In genomic region chr1:134790716-134791439, GRCm38 (mm10) we compare ENCODE assay signal across 19 mouse cellular contexts.
DNase-seq lines count a peak whose midpoint lies in the region; ATAC-seq and TF ChIP-seq lines count a peak whose summit lies in the region.
"Had no signal": no experiment of that assay in that cellular context is flagged by ENCODE, and none has a peak within 500 bp of the region (broad histone marks: within the 10 kb centered on the region; RNA-seq: fewer than 3 reads in every experiment).

No protein-coding gene starts in this region.

- TF ChIP-seq EP300 in MEL (IDR thresholded peaks at IDR 0.05; ENCODE audit: low read depth in 1 of 2, low read length in 2 of 2): peak; percentile 26 to 58; a peak in 3 of 4 replicates

- 0 out of 2 replicates have a peak overlapping the region, but pooled peaks have one; percentile 16 for H3K27ac ChIP-seq in heart, embryonic 15.5 days
- H3K27ac ChIP-seq in heart, embryonic 10.5 days: no peak overlapping the region
- peak overlapping the region; percentile 59 for H3K27ac ChIP-seq in MEL (ENCODE audit: control insufficient read depth, low read depth, low read length)
- H3K27ac ChIP-seq: hindbrain, postnatal 0 days; limb, embryonic 13.5 days had no signal

- H3K27me3 ChIP-seq in heart, embryonic 15.5 days: no peaks in the 10 kb centered on the region
- no peaks in the 10 kb centered on the region for H3K27me3 ChIP-seq in heart, embryonic 10.5 days (ENCODE audit: insufficient read depth, poor library complexity, severe bottlenecking)
- no peaks in the 10 kb centered on the region for H3K27me3 ChIP-seq in MEL (ENCODE audit: control insufficient read depth in 1 of 2, insufficient read depth in 2 of 2, low read length in 2 of 2)
- H3K27me3 ChIP-seq: limb, embryonic 13.5 days had no signal

- no peak; a peak in 1 of 6 replicates for TF ChIP-seq CTCF in MEL (IDR thresholded peaks at IDR 0.05 in 2 of 3, conservative IDR thresholded peaks at IDR 0.05 in 1 of 3; ENCODE audit: control insufficient read depth in 1 of 3, insufficient read depth in 1 of 3, low read depth in 2 of 3, low read length in 3 of 3, poor library complexity in 1 of 3, severe bottlenecking in 1 of 3)

- H3K79me2 ChIP-seq in MEL (ENCODE audit: control insufficient read depth, insufficient read depth, low read length, poor library complexity): no peaks in the 10 kb centered on the region

- no peaks in the 10 kb centered on the region for H3K9me3 ChIP-seq in heart, embryonic 15.5 days (replicated peaks)
- no peaks in the 10 kb centered on the region for H3K9me3 ChIP-seq in heart, embryonic 10.5 days
- H3K9me3 ChIP-seq in MEL (replicated peaks; ENCODE audit: insufficient read depth, low read length): no peaks in the 10 kb centered on the region
- H3K9me3 ChIP-seq: limb, embryonic 13.5 days had no signal

- H3K4me3 ChIP-seq in heart, embryonic 15.5 days: no peak overlapping the region
- H3K4me3 ChIP-seq in heart, embryonic 10.5 days: no peak overlapping the region
- no peak overlapping the region for H3K4me3 ChIP-seq in MEL (ENCODE audit: control insufficient read depth in 1 of 2, insufficient read depth in 1 of 2, low read depth in 2 of 2, low read length in 2 of 2)
- H3K4me3 ChIP-seq: limb, embryonic 13.5 days had no signal

- H3K36me3 ChIP-seq in heart, embryonic 15.5 days: no peaks in the 10 kb centered on the region
- no peaks in the 10 kb centered on the region; the same call in 1 of the 2 replicates for H3K36me3 ChIP-seq in heart, embryonic 10.5 days
- peaks cover 0 to 20% of the 10 kb centered on the region in 2 experiments; a peak in 2 of 4 replicates for H3K36me3 ChIP-seq in MEL (ENCODE audit: control insufficient read depth in 1 of 2, insufficient read depth in 2 of 2, low read length in 2 of 2)
- H3K36me3 ChIP-seq: limb, embryonic 13.5 days had no signal

- WGBS in heart, embryonic 15.5 days: 72% methylated on average over 2 of the region's 2 CpGs
- WGBS in heart, embryonic 10.5 days: 78% methylated on average over 2 of the region's 2 CpGs

- no peak for TF ChIP-seq RAD21 in MEL (IDR thresholded peaks at IDR 0.05; ENCODE audit: low read depth, low read length)

- peaks cover 25% of the 10 kb centered on the region for H3K4me1 ChIP-seq in heart, embryonic 15.5 days (replicated peaks)
- H3K4me1 ChIP-seq in heart, embryonic 10.5 days: peaks cover 18% of the 10 kb centered on the region
- H3K4me1 ChIP-seq in MEL (ENCODE audit: control insufficient read depth in 1 of 2, insufficient read depth in 2 of 2, low read length in 2 of 2): peaks cover 3 to 11% of the 10 kb centered on the region in 2 experiments; a peak in 3 of 4 replicates

- no peak for DNase-seq in heart, embryonic 10.5 days (ENCODE audit: low spot score)
- peak; percentile 82 for DNase-seq in MEL (ENCODE audit: low read depth, low spot score)
- DNase-seq in c-Kit-positive CD71-positive TER-119-negative erythroid progenitor cells, embryonic 14.5 days (ENCODE audit: low read depth): peak; percentile 23
- no peak for DNase-seq in adrenal gland, adult 8-10 months
- DNase-seq in left cerebral cortex, adult 18-20 months (ENCODE audit: low spot score in 2 of 2): no peak
- DNase-seq: adrenal gland, postnatal 25 days; cerebellum, adult 11-12 months; heart, adult 18-20 months; kidney, postnatal 36 days; lung, adult 2 months; lung, postnatal 36 days; thymus, adult 18-20 months; thymus, postnatal 4 days had no signal

- no peak for ATAC-seq in heart, embryonic 15.5 days (replicated peaks; ENCODE audit: insufficient number of reproducible peaks, insufficient read depth, low FRiP score, low read depth)
- ATAC-seq in megakaryocyte, adult 5-6 weeks (ENCODE audit: poor library complexity, severe bottlenecking): peak; percentile 77
- ATAC-seq: hindbrain, postnatal 0 days; intestine, embryonic 16.5 days had no signal

- no peak for TF ChIP-seq POLR2A in MEL (IDR thresholded peaks at IDR 0.05; ENCODE audit: control insufficient read depth in 1 of 2, insufficient read depth in 1 of 2, low read depth in 1 of 2, low read length in 2 of 2, poor library complexity in 1 of 2)

- no peak overlapping the region for H3K4me2 ChIP-seq in heart, embryonic 15.5 days
- H3K4me2 ChIP-seq: limb, embryonic 13.5 days; midbrain, embryonic 11.5 days had no signal

- no peak overlapping the region for H3K9ac ChIP-seq in heart, embryonic 15.5 days
- H3K9ac ChIP-seq in MEL (ENCODE audit: control insufficient read depth, low read depth, low read length, poor library complexity, severe bottlenecking): no peak overlapping the region
- H3K9ac ChIP-seq: limb, embryonic 13.5 days had no signal

TF ChIP-seq in MEL, 35 proteins besides CTCF, POLR2A, EP300 and RAD21:
- TF ChIP-seq BHLHE40 (IDR thresholded peaks at IDR 0.05; ENCODE audit: borderline replicate concordance, low read depth, low read length) (peak; percentile 78; the same call in 1 of the 2 replicates), USF1 (IDR thresholded peaks at IDR 0.05; ENCODE audit: low read depth, low read length) (peak; percentile 88), USF2 (IDR thresholded peaks at IDR 0.05; ENCODE audit: borderline replicate concordance in 1 of 2, insufficient read depth in 1 of 2, low read depth in 1 of 2, low read length in 2 of 2) (peak in 1 of 2 experiments; percentile 49; a peak in 1 of 4 replicates), TAL1 (IDR thresholded peaks at IDR 0.05; ENCODE audit: low read length) (peak; percentile 73), KAT2A (conservative IDR thresholded peaks at IDR 0.05; ENCODE audit: low read depth, low read length) (no peak), TCF12 (IDR thresholded peaks at IDR 0.05; ENCODE audit: low read depth, low read length) (peak; percentile 63; the same call in 1 of the 2 replicates), MYC (IDR thresholded peaks at IDR 0.05; ENCODE audit: low read depth, low read length) (peak; percentile 54; the same call in 1 of the 2 replicates), ZKSCAN1 (IDR thresholded peaks at IDR 0.05; ENCODE audit: low read depth, low read length) (peak; percentile 65; the same call in 1 of the 2 replicates), SMC3 (IDR thresholded peaks at IDR 0.05; ENCODE audit: low read depth, low read length) (0 out of 2 replicates have a peak, but pooled peaks have one; percentile 2), ELF1 (IDR thresholded peaks at IDR 0.05; ENCODE audit: low read depth, low read length) (no peak), GATA1 (IDR thresholded peaks at IDR 0.05; ENCODE audit: low read depth, low read length) (peak; percentile 80), NELFE (IDR thresholded peaks at IDR 0.05; ENCODE audit: low read depth, low read length) (no peak), ETS1 (IDR thresholded peaks at IDR 0.05; ENCODE audit: low read depth, low read length) (peak; percentile 31; the same call in 1 of the 2 replicates)

Comparison
In these comparisons a context has a peak if more than half of its experiments do, and no peak if none do; other contexts are left out.
1. DNase-seq: peak in MEL (single experiment) and c-Kit-positive CD71-positive TER-119-negative erythroid progenitor cells, embryonic 14.5 days (single experiment); none in heart, embryonic 10.5 days (single experiment), adrenal gland, adult 8-10 months (single experiment) and left cerebral cortex, adult 18-20 months (0 of 2).